ENCODE assay signal across 15 mouse cellular contexts in the genomic region with DNA sequence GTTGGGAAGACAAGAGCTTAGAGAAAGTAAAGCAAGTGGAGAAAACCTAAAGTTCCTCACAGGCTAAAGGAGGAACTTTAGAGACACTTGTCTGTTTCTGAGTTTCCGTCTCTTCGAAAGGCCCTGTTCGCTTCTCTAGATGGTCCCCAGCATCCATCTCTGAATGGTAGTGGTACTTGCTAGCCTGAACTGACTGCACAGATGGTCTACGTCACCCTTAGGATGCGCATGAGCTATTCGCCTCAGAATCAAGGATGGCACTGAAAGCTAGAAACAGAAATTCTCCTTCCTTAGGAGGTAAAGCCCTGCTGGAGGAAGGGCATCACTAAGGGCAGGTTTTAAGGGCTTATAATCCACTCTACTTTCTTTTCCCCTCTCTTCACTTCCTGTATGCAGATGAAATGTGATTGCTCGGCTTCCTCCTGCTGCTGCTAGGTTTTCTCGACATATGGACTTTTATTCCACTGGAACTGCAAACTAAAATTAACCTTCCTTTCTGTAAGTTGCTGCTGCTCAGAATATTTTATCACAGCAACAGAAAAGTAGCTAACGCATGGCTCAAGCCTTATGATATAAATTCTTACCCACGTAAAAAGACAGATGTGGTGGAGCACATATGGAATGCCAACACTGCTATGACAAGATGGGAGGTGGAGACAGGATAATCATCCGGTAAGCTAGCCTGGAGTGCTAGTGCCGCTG.
"Had no signal": no experiment of that assay in that cellular context is flagged by ENCODE, and none has a peak within 500 bp of the region (broad histone marks: within the 10 kb centered on the region; RNA-seq: fewer than 3 reads in every experiment).

No protein-coding gene starts in this region.

- H3K27ac ChIP-seq: kidney, postnatal 0 days; layer of hippocampus, adult 2 months; liver, embryonic 13.5 days; stomach, embryonic 15.5 days had no signal

- H3K9ac ChIP-seq: liver, embryonic 13.5 days; stomach, embryonic 15.5 days had no signal

- DNase-seq: kidney, adult 2 months; kidney, postnatal 25 days; liver, embryonic 13.5 days; lung, adult 2 months; lung, postnatal 14 days; lung, postnatal 4 days; midbrain, embryonic 14.5 days; right cerebral cortex, postnatal 14 days; spleen, adult 18-20 months; thymus, adult 18-20 months; thymus, postnatal 36 days had no signal

- H3K4me3 ChIP-seq: layer of hippocampus, adult 2 months; liver, embryonic 13.5 days; stomach, embryonic 15.5 days had no signal

- H3K4me1 ChIP-seq: liver, embryonic 13.5 days; stomach, embryonic 15.5 days had no signal

- H3K9me3 ChIP-seq: liver, embryonic 13.5 days; stomach, embryonic 15.5 days had no signal

- H3K4me2 ChIP-seq: liver, embryonic 13.5 days; midbrain, embryonic 11.5 days; stomach, embryonic 15.5 days had no signal

- H3K27me3 ChIP-seq: liver, embryonic 13.5 days; stomach, embryonic 15.5 days had no signal

- H3K36me3 ChIP-seq: liver, embryonic 13.5 days; stomach, embryonic 15.5 days had no signal
